Mouse (Mus musculus) kidney, postnatal 36 days (tissue): ENCODE results near the gene Pdcd6ip.

Experiments used
- DNase-seq, 2 experiments: peaks; one replicate each; pipeline ENCODE4 v3.0.0; 2021 to 2022; ENCODE audit warnings: mixed read lengths in 2 of 2

The Pdcd6ip gene

DNA sequence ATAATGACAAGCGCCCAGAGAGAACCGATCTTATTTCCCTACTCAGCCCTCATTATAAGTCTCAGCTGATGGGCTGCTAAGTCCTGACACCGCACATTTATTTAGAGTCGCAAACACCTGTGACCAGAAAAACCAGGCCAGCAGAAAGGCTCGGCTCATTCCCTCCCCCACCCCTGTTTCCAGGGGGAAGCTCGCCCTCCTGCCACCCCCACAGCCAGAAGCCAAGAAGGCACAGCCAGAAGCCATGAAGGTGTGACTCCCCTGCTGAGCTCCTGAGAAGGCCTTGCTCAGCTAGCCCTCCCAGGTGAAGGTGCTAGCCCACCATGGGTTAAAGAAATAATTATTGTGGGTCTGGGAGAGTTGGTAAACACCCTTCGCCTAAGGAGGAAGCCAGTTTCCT, 97.3 kb downstream of the Pdcd6ip start:
- DNase-seq, result no peak

DNA sequence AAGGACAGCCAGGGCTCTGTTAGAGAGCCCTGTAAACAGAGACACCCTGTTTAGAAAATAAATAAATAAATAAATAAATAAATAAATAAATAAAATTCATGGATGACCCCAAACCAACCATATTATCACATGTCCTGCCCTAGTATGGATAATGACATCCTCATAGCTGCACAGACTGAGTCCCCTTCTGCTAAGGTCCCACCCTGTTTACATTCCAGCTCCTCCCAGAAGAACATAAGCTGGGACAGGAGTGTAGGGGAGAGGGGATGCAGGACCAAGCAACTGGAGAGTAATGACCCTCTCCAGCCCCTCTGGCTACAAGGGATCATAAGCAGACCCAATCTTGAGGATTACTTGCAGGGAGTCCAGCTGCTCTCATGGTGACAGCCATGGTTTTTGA, 105.9 kb downstream of the Pdcd6ip start:
- DNase-seq, result no peak
